ENCODE assay signal across 26 mouse cellular contexts in genomic region chr10:59133478-59134009, GRCm38 (mm10).
DNase-seq lines count a peak whose midpoint lies in the region; ATAC-seq lines count a peak whose summit lies in the region.
"Had no signal": no experiment of that assay in that cellular context is flagged by ENCODE, and none has a peak within 500 bp of the region (broad histone marks: within the 10 kb centered on the region; RNA-seq: fewer than 3 reads in every experiment).

No protein-coding gene starts in this region.

- peak; percentile 68 for DNase-seq in heart, embryonic 10.5 days (ENCODE audit: low spot score)
- no peak for DNase-seq in heart, postnatal 10 days
- no peak for DNase-seq in heart, postnatal 14 days
- DNase-seq in brain, adult 2 months (ENCODE audit: low read depth, low spot score), result peak; percentile 31
- no peak for DNase-seq in Muller cell, postnatal 12 days (ENCODE audit: inconsistent ontology term)
- DNase-seq in lung, postnatal 10 days, result no peak
- DNase-seq: adrenal gland, postnatal 36 days; cerebellum, adult 11-12 months; cerebellum, postnatal 14 days; gastrocnemius, postnatal 10 days; kidney, adult 2 months; liver, postnatal 0 days; right cerebral cortex, postnatal 14 days had no signal

- H3K4me1 ChIP-seq in heart, embryonic 10.5 days, result peaks cover 36% of the 10 kb centered on the region
- H3K4me1 ChIP-seq in heart, embryonic 16.5 days (ENCODE audit: control insufficient read depth, insufficient read depth, low read length), result peaks cover 26% of the 10 kb centered on the region
- peaks cover 11% of the 10 kb centered on the region for H3K4me1 ChIP-seq in forebrain, embryonic 12.5 days
- H3K4me1 ChIP-seq: neural tube, embryonic 12.5 days had no signal

- H3K4me2 ChIP-seq in heart, embryonic 16.5 days (ENCODE audit: low read depth, low read length), result peak overlapping the region; percentile 21; the same call in 1 of the 2 replicates
- no peak overlapping the region for H3K4me2 ChIP-seq in forebrain, embryonic 12.5 days
- H3K4me2 ChIP-seq: embryonic facial prominence, embryonic 12.5 days; hindbrain, embryonic 14.5 days; limb, embryonic 12.5 days; liver, embryonic 11.5 days; midbrain, embryonic 11.5 days; neural tube, embryonic 12.5 days had no signal

- no peak overlapping the region for H3K9ac ChIP-seq in heart, embryonic 16.5 days (ENCODE audit: low read length)
- no peak overlapping the region for H3K9ac ChIP-seq in forebrain, embryonic 12.5 days
- H3K9ac ChIP-seq: embryonic facial prominence, embryonic 12.5 days; hindbrain, embryonic 14.5 days; limb, embryonic 12.5 days; liver, postnatal 0 days; neural tube, embryonic 12.5 days had no signal

- ATAC-seq in heart, embryonic 16.5 days (replicated peaks; ENCODE audit: extremely low read depth, insufficient read depth, low FRiP score), result peak; percentile 46; the same call in 1 of the 2 replicates
- 0 out of 2 replicates have a peak, but pooled peaks have one; percentile 46 for ATAC-seq in forebrain, embryonic 12.5 days (ENCODE audit: low FRiP score)
- ATAC-seq: inflammation-experienced regulatory T-cells, adult 6 months; liver, postnatal 0 days; lung, postnatal 0 days; Patski had no signal

- no peaks in the 10 kb centered on the region for H3K36me3 ChIP-seq in heart, embryonic 10.5 days
- no peaks in the 10 kb centered on the region for H3K36me3 ChIP-seq in heart, embryonic 16.5 days (ENCODE audit: control insufficient read depth, insufficient read depth)
- no peaks in the 10 kb centered on the region for H3K36me3 ChIP-seq in forebrain, embryonic 12.5 days (replicated peaks)
- H3K36me3 ChIP-seq: embryonic facial prominence, embryonic 12.5 days; limb, embryonic 12.5 days; neural tube, embryonic 12.5 days had no signal

- no peaks in the 10 kb centered on the region for H3K9me3 ChIP-seq in heart, embryonic 10.5 days
- H3K9me3 ChIP-seq in heart, embryonic 16.5 days (replicated peaks; ENCODE audit: control insufficient read depth, low read length), result no peaks in the 10 kb centered on the region
- H3K9me3 ChIP-seq in forebrain, embryonic 12.5 days, result no peaks in the 10 kb centered on the region
- H3K9me3 ChIP-seq: embryonic facial prominence, embryonic 12.5 days; limb, embryonic 12.5 days; neural tube, embryonic 12.5 days had no signal

- 36% methylated on average over 8 of the region's 8 CpGs for WGBS in heart, embryonic 10.5 days
- 34% methylated on average over 8 of the region's 8 CpGs for WGBS in heart, embryonic 16.5 days
- WGBS in forebrain, embryonic 12.5 days, result 35% methylated on average over 8 of the region's 8 CpGs

- H3K27ac ChIP-seq in heart, embryonic 10.5 days, result peak overlapping the region; percentile 77
- H3K27ac ChIP-seq in heart, embryonic 16.5 days (ENCODE audit: low read length), result peak overlapping the region; percentile 79
- H3K27ac ChIP-seq in forebrain, embryonic 12.5 days, result no peak overlapping the region
- H3K27ac ChIP-seq: embryonic facial prominence, embryonic 12.5 days; hindbrain, embryonic 14.5 days; kidney, postnatal 0 days; limb, embryonic 12.5 days; neural tube, embryonic 12.5 days; stomach, postnatal 0 days had no signal

- intact Hi-C loops in heart, postnatal 10 days (cut with DNase I), result no loop called here
- intact Hi-C loops in heart, postnatal 14 days (cut with DNase I), result no loop called here

- H3K27me3 ChIP-seq in heart, embryonic 10.5 days (ENCODE audit: insufficient read depth, poor library complexity, severe bottlenecking), result no peaks in the 10 kb centered on the region
- no peaks in the 10 kb centered on the region for H3K27me3 ChIP-seq in heart, embryonic 16.5 days (ENCODE audit: control insufficient read depth, insufficient read depth, low read length)
- H3K27me3 ChIP-seq in forebrain, embryonic 12.5 days, result no peaks in the 10 kb centered on the region; the same call in 1 of the 2 replicates
- H3K27me3 ChIP-seq: embryonic facial prominence, embryonic 12.5 days; limb, embryonic 12.5 days; neural tube, embryonic 12.5 days; Patski had no signal

- H3K4me3 ChIP-seq in heart, embryonic 10.5 days, result no peak overlapping the region
- no peak overlapping the region for H3K4me3 ChIP-seq in heart, embryonic 16.5 days (ENCODE audit: low read length)
- H3K4me3 ChIP-seq in forebrain, embryonic 12.5 days (replicated peaks), result no peak overlapping the region
- H3K4me3 ChIP-seq: embryonic facial prominence, embryonic 12.5 days; limb, embryonic 12.5 days; neural tube, embryonic 12.5 days had no signal

Comparison
In these comparisons a context has a peak if more than half of its experiments do, and no peak if none do; other contexts are left out.
1. DNase-seq: peak in heart, embryonic 10.5 days (single experiment) and brain, adult 2 months (single experiment); none in heart, postnatal 10 days (0 of 2), heart, postnatal 14 days (0 of 2), Muller cell, postnatal 12 days (single experiment) and lung, postnatal 10 days (single experiment).